Mouse (Mus musculus) CH12.LX (cell line): Measurements from ENCODE around the gene D630003M21Rik. TPM values are rescaled to one million over a fixed set of nuclear protein-coding genes. Genes with fewer than 3 reads are reported as not detected.

ENCODE experiments used
- DNase-seq: peaks from one replicate; pipeline ENCODE4 v3.0.0-alpha.2; 2013; ENCODE audit errors: extremely low read depth
- H3K27ac ChIP-seq: 2 replicates; pipeline ENCODE4 v1.5.1; 2012; ENCODE audit warnings: low read depth, mild to moderate bottlenecking, control low read depth, moderate library complexity; ENCODE audit not compliant: insufficient read depth
- H3K27me3 ChIP-seq: replicated peaks from 2 replicates; pipeline ENCODE3; 2012; ENCODE audit warnings: inconsistent platforms
- H3K36me3 ChIP-seq, 2 experiments: replicated peaks in 1 of 2; 2 replicates each; pipeline versions ENCODE3 to v1.6.1; 2012; ENCODE audit warnings: inconsistent platforms in 1 of 2, low read length in 1 of 2, mild to moderate bottlenecking in 1 of 2, mixed read lengths in 1 of 2, moderate library complexity in 1 of 2; ENCODE audit not compliant: control insufficient read depth in 1 of 2, insufficient read depth in 1 of 2
- H3K4me1 ChIP-seq, 2 experiments: 2 replicates each; pipeline ENCODE4 v1.6.1; 2012; ENCODE audit warnings: inconsistent platforms in 1 of 2, moderate library complexity in 1 of 2; ENCODE audit not compliant: insufficient read depth in 2 of 2, control insufficient read depth in 1 of 2
- H3K4me2 ChIP-seq: 2 replicates; pipeline ENCODE4 v1.6.1; 2012; ENCODE audit warnings: low read depth, mild to moderate bottlenecking, control low read depth; ENCODE audit not compliant: poor library complexity, insufficient read depth, severe bottlenecking
- H3K4me3 ChIP-seq, 3 experiments: fragments of 150-350 bp in 1 of 3; sonication (generic) in 1 of 3; replicated peaks in 1 of 3; 2 replicates each; pipeline versions ENCODE3 to v1.5.1; 2011 to 2012; ENCODE audit warnings: low read depth in 2 of 3, low read length in 2 of 3, mild to moderate bottlenecking in 2 of 3, moderate library complexity in 2 of 3, control low read depth in 1 of 3, improper control_type of control experiment in 1 of 3, inconsistent platforms in 1 of 3, mixed read lengths in 1 of 3; ENCODE audit not compliant: poor library complexity in 1 of 3
- H3K79me2 ChIP-seq: replicated peaks from 2 replicates; pipeline ENCODE4 v1.6.1; 2012; ENCODE audit warnings: mild to moderate bottlenecking, moderate library complexity; ENCODE audit not compliant: control insufficient read depth, poor library complexity, insufficient read depth, severe bottlenecking; ENCODE audit errors: extremely low read depth
- H3K9ac ChIP-seq: 2 replicates; pipeline ENCODE4 v1.6.1; 2012; ENCODE audit warnings: low read depth, mild to moderate bottlenecking, control low read depth, moderate library complexity; ENCODE audit not compliant: insufficient read depth
- H3K9me3 ChIP-seq: replicated peaks from 2 replicates; pipeline ENCODE3; 2012; ENCODE audit warnings: low read length, inconsistent platforms, mixed read lengths
- BHLHE40 ChIP-seq: IDR thresholded peaks from 2 replicates; pipeline ENCODE4 v1.6.1; 2011; ENCODE audit warnings: mild to moderate bottlenecking, low read depth, low read length, improper control_type of control experiment
- CHD1 ChIP-seq: IDR thresholded peaks from 2 replicates; pipeline ENCODE4 v1.6.1; 2012; ENCODE audit warnings: low read depth, low read length, improper control_type of control experiment, inconsistent platforms
- CTCF ChIP-seq, 2 experiments: IDR thresholded peaks in 1 of 2; conservative IDR thresholded peaks in 1 of 2; 2 replicates each; pipeline ENCODE4 v1.5.1; 2011 to 2012; ENCODE audit warnings: low read depth in 2 of 2, low read length in 2 of 2, improper control_type of control experiment in 1 of 2, inconsistent platforms in 1 of 2, mild to moderate bottlenecking in 1 of 2, moderate library complexity in 1 of 2
- E2F4 ChIP-seq: IDR thresholded peaks from 2 replicates; pipeline ENCODE4 v1.6.1; 2011; ENCODE audit warnings: low read depth, low read length, improper control_type of control experiment; ENCODE audit not compliant: insufficient replicate concordance
- ELF1 ChIP-seq: IDR thresholded peaks from 2 replicates; pipeline ENCODE4 v1.6.1; 2014; ENCODE audit warnings: low read depth, mild to moderate bottlenecking, inconsistent platforms, low read length, improper control_type of control experiment
- EP300 ChIP-seq: IDR thresholded peaks from 2 replicates; pipeline ENCODE4 v1.6.1; 2011; ENCODE audit warnings: low read length, improper control_type of control experiment
- ETS1 ChIP-seq: conservative IDR thresholded peaks from 2 replicates; pipeline ENCODE4 v1.6.1; 2012; ENCODE audit warnings: low read depth, mild to moderate bottlenecking, inconsistent platforms, low read length, improper control_type of control experiment, moderate library complexity
- GABPA ChIP-seq: IDR thresholded peaks from 2 replicates; pipeline ENCODE4 v1.6.1; 2012; ENCODE audit warnings: low read depth, low read length, improper control_type of control experiment, inconsistent platforms; ENCODE audit not compliant: insufficient replicate concordance
- HCFC1 ChIP-seq: IDR thresholded peaks from 2 replicates; pipeline ENCODE4 v1.6.1; 2012; ENCODE audit warnings: low read depth, mild to moderate bottlenecking, inconsistent platforms, low read length, improper control_type of control experiment
- IRF4 ChIP-seq: IDR thresholded peaks from 2 replicates; pipeline ENCODE4 v1.6.1; 2014; ENCODE audit warnings: low read depth, mild to moderate bottlenecking, inconsistent platforms, low read length, improper control_type of control experiment
- JUN ChIP-seq: IDR thresholded peaks from 2 replicates; pipeline ENCODE4 v1.6.1; 2011; ENCODE audit warnings: low read depth, mild to moderate bottlenecking, low read length, improper control_type of control experiment, moderate library complexity; ENCODE audit not compliant: insufficient read depth
- JUND ChIP-seq: conservative IDR thresholded peaks from 2 replicates; pipeline ENCODE4 v1.6.1; 2011; ENCODE audit warnings: low read depth, low read length, improper control_type of control experiment
- KAT2A ChIP-seq: IDR thresholded peaks from 2 replicates; pipeline ENCODE4 v1.6.1; 2012; ENCODE audit warnings: low read length, improper control_type of control experiment, inconsistent platforms; ENCODE audit not compliant: insufficient replicate concordance
- MAX ChIP-seq: IDR thresholded peaks from 2 replicates; pipeline ENCODE4 v1.6.1; 2011; ENCODE audit warnings: low read length, improper control_type of control experiment
- MEF2A ChIP-seq: IDR thresholded peaks from 2 replicates; pipeline ENCODE4 v1.6.1; 2014; ENCODE audit warnings: low read depth, mild to moderate bottlenecking, inconsistent platforms, low read length, improper control_type of control experiment, borderline replicate concordance
- MXI1 ChIP-seq: IDR thresholded peaks from 2 replicates; pipeline ENCODE4 v1.6.1; 2011; ENCODE audit warnings: mild to moderate bottlenecking, low read depth, low read length, improper control_type of control experiment
- MYC ChIP-seq: IDR thresholded peaks from 2 replicates; pipeline ENCODE4 v1.6.1; 2011; ENCODE audit warnings: low read depth, mild to moderate bottlenecking, improper control_type of control experiment, low read length
- NELFE ChIP-seq: IDR thresholded peaks from 2 replicates; pipeline ENCODE4 v1.6.1; 2011; ENCODE audit warnings: low read depth, low read length, improper control_type of control experiment
- NRF1 ChIP-seq: IDR thresholded peaks from 2 replicates; pipeline ENCODE4 v1.6.1; 2014; ENCODE audit warnings: low read depth, mild to moderate bottlenecking, inconsistent platforms, low read length, improper control_type of control experiment, moderate library complexity
- PAX5 ChIP-seq: IDR thresholded peaks from 2 replicates; pipeline ENCODE4 v1.6.1; 2012; ENCODE audit warnings: low read length, inconsistent platforms, mixed read lengths
- POLR2A ChIP-seq: IDR thresholded peaks from 2 replicates; pipeline ENCODE4 v1.6.1; 2011; ENCODE audit warnings: low read depth, mild to moderate bottlenecking, improper control_type of control experiment, low read length
- POLR2AphosphoS2 ChIP-seq: IDR thresholded peaks from 2 replicates; pipeline ENCODE4 v1.6.1; 2011; ENCODE audit warnings: low read depth, low read length, improper control_type of control experiment
- RAD21 ChIP-seq: IDR thresholded peaks from 2 replicates; pipeline ENCODE4 v1.6.1; 2011; ENCODE audit warnings: low read depth, mild to moderate bottlenecking, low read length, improper control_type of control experiment, moderate library complexity
- SIN3A ChIP-seq: IDR thresholded peaks from 2 replicates; pipeline ENCODE4 v1.6.1; 2012; ENCODE audit warnings: low read length, improper control_type of control experiment, inconsistent platforms
- SMC3 ChIP-seq: IDR thresholded peaks from 2 replicates; pipeline ENCODE4 v1.6.1; 2011; ENCODE audit warnings: low read depth, low read length, improper control_type of control experiment
- TCF12 ChIP-seq: IDR thresholded peaks from 2 replicates; pipeline ENCODE4 v1.6.1; 2014; ENCODE audit warnings: low read depth, mild to moderate bottlenecking, inconsistent platforms, low read length, improper control_type of control experiment
- UBTF ChIP-seq: IDR thresholded peaks from 2 replicates; pipeline ENCODE4 v1.6.1; 2012; ENCODE audit warnings: low read depth, mild to moderate bottlenecking, inconsistent platforms, low read length, improper control_type of control experiment, moderate library complexity
- USF1 ChIP-seq: IDR thresholded peaks from 2 replicates; pipeline ENCODE4 v1.6.1; 2014; ENCODE audit warnings: low read depth, mild to moderate bottlenecking, inconsistent platforms, low read length, improper control_type of control experiment
- ZC3H11A ChIP-seq: IDR thresholded peaks from 2 replicates; pipeline ENCODE4 v1.6.1; 2012; ENCODE audit warnings: low read depth, mild to moderate bottlenecking, inconsistent platforms, low read length, improper control_type of control experiment
- ZKSCAN1 ChIP-seq: IDR thresholded peaks from 2 replicates; pipeline ENCODE4 v1.6.1; 2012; ENCODE audit warnings: low read depth, inconsistent platforms, low read length, improper control_type of control experiment, borderline replicate concordance
- ZMIZ1 ChIP-seq: IDR thresholded peaks from 2 replicates; pipeline ENCODE4 v1.6.1; 2012; ENCODE audit warnings: low read depth, mild to moderate bottlenecking, inconsistent platforms, low read length, improper control_type of control experiment
- ZNF384 ChIP-seq: IDR thresholded peaks from 2 replicates; pipeline ENCODE4 v1.6.1; 2012; ENCODE audit warnings: low read depth, low read length, improper control_type of control experiment, inconsistent platforms
- dilution Hi-C: fragments of 300-500 bp; cut with MboI; formaldehyde crosslinking; loops from 2 replicates; pipeline ENCODE4 v1.14.3; 2020; ENCODE audit warnings: low sequenced_read_pairs; ENCODE audit not compliant: extremely low pct_unique_long_range_greater_than_20kb, extremely low pct_ligation_motif_present
- in situ Hi-C: fragments of 300-500 bp; cut with MboI; formaldehyde crosslinking; loops from 3 replicates; pipeline ENCODE4 v1.14.3; 2019; ENCODE audit warnings: low sequenced_read_pairs, low pct_ligation_motif_present, low pct_unique_long_range_greater_than_20kb, mixed read lengths
- polyA plus RNA-seq: library from polyadenylated mRNA; unstranded; fragments of >175 nt; gene quantifications from 2 replicates; pipeline ENCODE4 v1.2.1, GENCODE M21; 2012; ENCODE audit warnings: low read depth; ENCODE audit not compliant: insufficient read length
- total RNA-seq, 2 experiments: library from RNA; depleted of rRNA; stranded (reverse); fragments of 300-350 nt in 1 of 2; fragments of >200 nt in 1 of 2; gene quantifications; 2 replicates each; pipeline ENCODE4 v1.2.3; 2012 to 2014

The D630003M21Rik gene
- total and polyA plus RNA-seq, 3 experiments: 0.23 to 1.4 (median 0.93) TPM

DNA sequence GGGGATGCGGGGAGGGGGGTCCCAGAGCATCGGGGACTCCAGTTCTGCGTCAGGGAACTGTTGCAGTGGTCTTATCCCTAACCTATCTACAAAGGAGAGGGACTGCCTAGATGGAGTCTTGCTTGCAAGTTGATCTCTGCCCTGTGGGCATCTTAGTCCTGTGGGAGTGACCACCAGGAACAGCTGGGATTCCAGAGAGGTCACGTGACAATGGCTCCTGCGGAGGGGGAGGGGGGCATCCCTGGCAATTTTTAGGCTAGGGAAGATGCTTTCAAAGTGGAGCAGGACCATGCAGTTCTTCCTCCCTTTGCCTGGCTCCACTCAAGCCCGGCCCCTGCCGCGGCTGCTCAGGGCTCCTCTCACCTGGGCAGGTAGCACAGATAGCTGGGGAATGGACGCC, 19.2 kb downstream of the D630003M21Rik start:
- Histone ChIP-seq H3K9ac (no peak overlapping the region), H3K4me3 (no peak overlapping the region), H3K4me1 (peaks cover 0 to 35% of the 10 kb centered on the region in 2 experiments; a peak in 2 of 4 replicates), H3K79me2 (no peaks in the 10 kb centered on the region), H3K9me3 (no peaks in the 10 kb centered on the region), H3K27ac (no peak overlapping the region), H3K27me3 (peaks cover 15% of the 10 kb centered on the region), H3K4me2 (no peak overlapping the region), H3K36me3 (no peaks in the 10 kb centered on the region)
- TF ChIP-seq HCFC1 (no peak), ZC3H11A (no peak), MXI1 (no peak), ELF1 (no peak), E2F4 (no peak)
- no peak for DNase-seq
- in situ Hi-C loops: loop anchor here (10.0 kb wide), 2 partner anchors 145 to 155 kb away; no protein-coding TSS in a partner anchor
- dilution Hi-C loops: no loop called here

DNA sequence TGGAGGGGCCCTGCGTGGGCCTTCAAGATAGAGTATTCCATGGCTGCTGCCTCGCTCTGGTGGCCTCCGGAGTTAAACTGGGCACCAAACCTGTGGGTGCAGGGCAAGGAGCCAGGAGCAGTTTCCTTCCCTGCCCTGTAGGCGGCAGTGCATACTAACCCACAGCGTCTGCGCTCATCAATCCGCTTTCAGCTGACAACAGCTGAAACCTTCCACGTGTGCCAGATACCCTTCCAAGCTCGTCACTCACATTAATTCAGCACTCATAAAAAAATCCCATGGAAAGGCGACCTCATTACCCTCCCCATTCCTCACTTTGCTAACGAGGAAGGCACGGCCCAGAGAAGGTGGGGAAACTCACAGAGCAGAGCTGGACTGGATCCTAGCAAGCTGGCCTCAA, 21.2 kb downstream of the D630003M21Rik start:
- Histone ChIP-seq H3K4me3 (no peak overlapping the region), H3K79me2 (no peaks in the 10 kb centered on the region), H3K27ac (no peak overlapping the region), H3K36me3 (no peaks in the 10 kb centered on the region), H3K9ac (no peak overlapping the region), H3K4me1 (peaks cover 2 to 43% of the 10 kb centered on the region in 2 experiments), H3K9me3 (no peaks in the 10 kb centered on the region), H3K4me2 (no peak overlapping the region), H3K27me3 (peaks cover 13% of the 10 kb centered on the region)
- in situ Hi-C loops: loop anchor here (10.0 kb wide), 2 partner anchors 147 to 153 kb away; no protein-coding TSS in a partner anchor
- dilution Hi-C loops: no loop called here
- DNase-seq: peak; percentile 70
- no peak for TF ChIP-seq HCFC1
- no peak for TF ChIP-seq KAT2A
- TF ChIP-seq POLR2AphosphoS2: no peak
- TF ChIP-seq POLR2A: no peak
- TF ChIP-seq CHD1: no peak
- no peak for TF ChIP-seq ZNF384
- no peak; the same call in 1 of the 2 replicates for TF ChIP-seq JUND
- peak; percentile 53; the same call in 1 of the 2 replicates for TF ChIP-seq MAX
- no peak for TF ChIP-seq NRF1
- TF ChIP-seq USF1: no peak
- TF ChIP-seq MYC: peak; percentile 86; the same call in 1 of the 2 replicates
- no peak for TF ChIP-seq PAX5
- no peak for TF ChIP-seq EP300
- peak; percentile 98 to 99 for TF ChIP-seq CTCF (conservative IDR thresholded peaks at IDR 0.05 in 1 of 2, IDR thresholded peaks at IDR 0.05 in 1 of 2; ENCODE audit: low read depth in 2 of 2, low read length in 2 of 2)
- peak; percentile 64 for TF ChIP-seq BHLHE40
- no peak for TF ChIP-seq E2F4
- TF ChIP-seq JUN: no peak
- no peak for TF ChIP-seq ETS1
- TF ChIP-seq UBTF: no peak; the same call in 1 of the 2 replicates
- peak; percentile 98 for TF ChIP-seq RAD21
- 0 out of 2 replicates have a peak, but pooled peaks have one; percentile 51 for TF ChIP-seq SIN3A
- TF ChIP-seq MEF2A: no peak
- TF ChIP-seq SMC3: peak; percentile 89
- no peak for TF ChIP-seq TCF12
- no peak for TF ChIP-seq ZMIZ1
- 0 out of 2 replicates have a peak, but pooled peaks have one; percentile 10 for TF ChIP-seq ELF1
- TF ChIP-seq ZKSCAN1: no peak
- TF ChIP-seq IRF4: peak; percentile 48
- TF ChIP-seq GABPA: no peak
- TF ChIP-seq NELFE: peak; percentile 44; the same call in 1 of the 2 replicates
- peak; percentile 86 for TF ChIP-seq MXI1
- peak; percentile 62 for TF ChIP-seq ZC3H11A
